Mouse (Mus musculus) hindbrain, embryonic 16.5 days (tissue): Measurements from ENCODE around the gene Ap1m1. TPM values are rescaled to one million over a fixed set of nuclear protein-coding genes. Genes with fewer than 3 reads are reported as not detected.

Experiments used
- ATAC-seq: fragments of 200-750 bp; cut with Nextera tagmentation; 2 replicates; pipeline ENCODE4 v1.8.0; 2017; ENCODE audit warnings: moderate TSS enrichment, moderate library complexity
- H3K27ac ChIP-seq: fragments of 300-500 bp; sonication (generic); 2 replicates; pipeline ENCODE4 v1.5.1; 2014; ENCODE audit warnings: low read depth, mild to moderate bottlenecking, control low read depth, low read length, moderate library complexity
- H3K27me3 ChIP-seq: fragments of 300-500 bp; sonication (generic); replicated peaks from 2 replicates; pipeline ENCODE4 v1.6.1; 2014; ENCODE audit warnings: low read length; ENCODE audit not compliant: control insufficient read depth, insufficient read depth
- H3K36me3 ChIP-seq: fragments of 300-500 bp; sonication (generic); 2 replicates; pipeline ENCODE4 v1.6.1; 2014; ENCODE audit warnings: mild to moderate bottlenecking, low read length, moderate library complexity, mixed read lengths; ENCODE audit not compliant: control insufficient read depth, insufficient read depth
- H3K4me1 ChIP-seq: fragments of 300-500 bp; sonication (generic); 2 replicates; pipeline ENCODE4 v1.6.1; 2014; ENCODE audit warnings: low read depth, low read length; ENCODE audit not compliant: control insufficient read depth, insufficient read depth
- H3K4me2 ChIP-seq: fragments of 300-500 bp; sonication (generic); 2 replicates; pipeline ENCODE4 v1.6.1; 2014; ENCODE audit warnings: mild to moderate bottlenecking, low read length, control low read depth, moderate library complexity
- H3K4me3 ChIP-seq: fragments of 300-500 bp; sonication (generic); 2 replicates; pipeline ENCODE4 v1.5.1; 2014; ENCODE audit warnings: mild to moderate bottlenecking, low read length, control low read depth, moderate library complexity
- H3K9ac ChIP-seq: fragments of 300-500 bp; sonication (generic); 2 replicates; pipeline ENCODE4 v1.6.1; 2014; ENCODE audit warnings: low read depth, mild to moderate bottlenecking, control low read depth, low read length, moderate library complexity
- H3K9me3 ChIP-seq: fragments of 300-500 bp; sonication (generic); 2 replicates; pipeline ENCODE4 v1.6.1; 2014; ENCODE audit warnings: mild to moderate bottlenecking, low read length, moderate library complexity; ENCODE audit not compliant: control insufficient read depth
- WGBS: fragments of 180-500 bp; shearing (Covaris S2); extraction: QIAGEN DNeasy Blood & Tissue Kit; methylation state at CpG from one replicate; pipeline ENCODE4 v1.1.7; 2014; 5-methylcytosine and 5-hydroxymethylcytosine counted together
- polyA plus RNA-seq: library from polyadenylated mRNA; unstranded; fragments of >200 nt; fragmentation: Nextera tagmentation; extraction: Ambion mirVana; gene quantifications from 2 replicates; pipeline ENCODE4 v1.2.1, GENCODE M21; 2015

The Ap1m1 gene
- polyA plus RNA-seq, 1 experiment from 2014 or later = 264 TPM

- no peaks in the 10 kb centered on the region for H3K36me3 ChIP-seq
- WGBS = 33% methylated on average over 8 of the region's 8 CpGs
- H3K27ac ChIP-seq = 0 out of 2 replicates have a peak overlapping the region, but pooled peaks have one; percentile 42
- peaks cover 4% of the 10 kb centered on the region for H3K4me1 ChIP-seq
- no peaks in the 10 kb centered on the region for H3K9me3 ChIP-seq
- 0 out of 2 replicates have a peak overlapping the region, but pooled peaks have one; percentile 18 for H3K4me2 ChIP-seq
- no peaks in the 10 kb centered on the region for H3K27me3 ChIP-seq
- H3K9ac ChIP-seq = no peak overlapping the region
- ATAC-seq = peak; percentile 91
- no peak overlapping the region for H3K4me3 ChIP-seq
Observed at GRCm38 (mm10) chr8:72295679-72296078, 55.9 kb downstream of the Ap1m1 start.

- H3K4me3 ChIP-seq = no peak overlapping the region
- no peak overlapping the region for H3K27ac ChIP-seq
- ATAC-seq = no peak
- no peak overlapping the region for H3K9ac ChIP-seq
- no peaks in the 10 kb centered on the region for H3K27me3 ChIP-seq
- no peaks in the 10 kb centered on the region for H3K36me3 ChIP-seq
- no peak overlapping the region for H3K4me2 ChIP-seq
- H3K4me1 ChIP-seq = peaks cover 4% of the 10 kb centered on the region
- H3K9me3 ChIP-seq = no peaks in the 10 kb centered on the region
- WGBS = 94% methylated on average over 8 of the region's 8 CpGs
Observed at GRCm38 (mm10) chr8:72296561-72296960, 56.7 kb downstream of the Ap1m1 start.

- Histone ChIP-seq H3K9ac (no peak overlapping the region), H3K36me3 (no peaks in the 10 kb centered on the region), H3K27me3 (no peaks in the 10 kb centered on the region), H3K4me3 (no peak overlapping the region), H3K9me3 (no peaks in the 10 kb centered on the region), H3K4me1 (peaks cover 4% of the 10 kb centered on the region), H3K27ac (no peak overlapping the region), H3K4me2 (no peak overlapping the region)
- no peak for ATAC-seq
- WGBS = 78% methylated on average over 1 of the region's 1 CpGs
Observed at GRCm38 (mm10) chr8:72298928-72299327, 59.1 kb downstream of the Ap1m1 start.

- Histone ChIP-seq H3K9ac (no peak overlapping the region), H3K36me3 (no peaks in the 10 kb centered on the region), H3K4me1 (no peaks in the 10 kb centered on the region), H3K4me3 (no peak overlapping the region), H3K4me2 (no peak overlapping the region), H3K27ac (no peak overlapping the region), H3K27me3 (no peaks in the 10 kb centered on the region), H3K9me3 (no peaks in the 10 kb centered on the region)
- 87% methylated on average over 9 of the region's 9 CpGs for WGBS
- no peak for ATAC-seq
Observed at GRCm38 (mm10) chr8:72300654-72301400, 61.0 kb downstream of the Ap1m1 start.

GRCm38 (mm10) chr8:72301497-72301896 is 61.7 kb downstream of the Ap1m1 start:
- no peak for ATAC-seq
- no peaks in the 10 kb centered on the region for H3K4me1 ChIP-seq
- no peak overlapping the region for H3K4me2 ChIP-seq
- no peaks in the 10 kb centered on the region for H3K9me3 ChIP-seq
- no peaks in the 10 kb centered on the region for H3K27me3 ChIP-seq
- no peak overlapping the region for H3K4me3 ChIP-seq
- H3K36me3 ChIP-seq = no peaks in the 10 kb centered on the region
- H3K27ac ChIP-seq = no peak overlapping the region
- H3K9ac ChIP-seq = no peak overlapping the region
- 86% methylated on average over 5 of the region's 5 CpGs for WGBS

GRCm38 (mm10) chr8:72302986-72303612 is 63.3 kb downstream of the Ap1m1 start:
- no peak overlapping the region for H3K4me3 ChIP-seq
- no peaks in the 10 kb centered on the region for H3K4me1 ChIP-seq
- no peaks in the 10 kb centered on the region for H3K27me3 ChIP-seq
- no peaks in the 10 kb centered on the region for H3K9me3 ChIP-seq
- H3K27ac ChIP-seq = no peak overlapping the region
- no peak overlapping the region for H3K9ac ChIP-seq
- 83% methylated on average over 8 of the region's 8 CpGs for WGBS
- no peaks in the 10 kb centered on the region for H3K36me3 ChIP-seq
- no peak overlapping the region for H3K4me2 ChIP-seq
- no peak for ATAC-seq

- Histone ChIP-seq H3K36me3 (no peaks in the 10 kb centered on the region), H3K9me3 (no peaks in the 10 kb centered on the region), H3K9ac (no peak overlapping the region), H3K4me3 (no peak overlapping the region), H3K27me3 (no peaks in the 10 kb centered on the region), H3K4me2 (no peak overlapping the region), H3K27ac (no peak overlapping the region), H3K4me1 (no peaks in the 10 kb centered on the region)
- 70% methylated on average over 8 of the region's 8 CpGs for WGBS
- no peak for ATAC-seq
Observed at GRCm38 (mm10) chr8:72303633-72304032, 63.8 kb downstream of the Ap1m1 start.

- ATAC-seq = no peak
- 72% methylated on average over 11 of the region's 16 CpGs for WGBS
Observed at GRCm38 (mm10) chr8:72305210-72305905, 65.5 kb downstream of the Ap1m1 start, which contains the start of gene Gm10282. Gm10282 (minus strand) TSS chr8:72305260.

GRCm38 (mm10) chr8:72306913-72307312 is 67.1 kb downstream of the Ap1m1 start:
- Histone ChIP-seq H3K9ac (no peak overlapping the region), H3K9me3 (no peaks in the 10 kb centered on the region), H3K27ac (no peak overlapping the region), H3K27me3 (no peaks in the 10 kb centered on the region), H3K4me3 (no peak overlapping the region), H3K36me3 (no peaks in the 10 kb centered on the region), H3K4me2 (no peak overlapping the region), H3K4me1 (no peaks in the 10 kb centered on the region)
- ATAC-seq = no peak
- WGBS = 94% methylated on average over 5 of the region's 5 CpGs

More at GRCm38 (mm10) chr8:72305210-72305905, 65.5 kb downstream of the Ap1m1 start, which contains the start of gene Gm10282:
- H3K4me2 ChIP-seq = no peak within 1 kb of the TSS
- H3K9ac ChIP-seq = no peak within 1 kb of the TSS
- H3K36me3 ChIP-seq = no peaks in the 10 kb centered on the region
- no peak within 1 kb of the TSS for H3K27ac ChIP-seq
- no peaks in the 10 kb centered on the region for H3K9me3 ChIP-seq
- no peaks in the 10 kb centered on the region for H3K27me3 ChIP-seq
- H3K4me1 ChIP-seq = no peaks in the 10 kb centered on the region
- H3K4me3 ChIP-seq = no peak within 1 kb of the TSS
